ENCODE assay signal across 9 mouse cellular contexts in genomic region chrX:7795016-7795415, GRCm38 (mm10). TPM values are rescaled to one million over a fixed set of nuclear protein-coding genes. Genes with fewer than 3 reads are reported as not detected.
DNase-seq lines count a peak whose midpoint lies in the region; ATAC-seq and TF ChIP-seq lines count a peak whose summit lies in the region.
"Had no signal": no experiment of that assay in that cellular context is flagged by ENCODE, and none has a peak within 500 bp of the region (broad histone marks: within the 10 kb centered on the region; RNA-seq: fewer than 3 reads in every experiment).

No protein-coding gene starts in this region.

- H3K27ac ChIP-seq in kidney, postnatal 0 days, result no peak overlapping the region
- H3K27ac ChIP-seq in kidney, embryonic 14.5 days (ENCODE audit: low read depth, low read length), result no peak overlapping the region
- H3K27ac ChIP-seq in hindbrain, postnatal 0 days, result no peak overlapping the region
- H3K27ac ChIP-seq: liver, embryonic 13.5 days had no signal

- no peak; the same call in 1 of the 2 replicates for ATAC-seq in kidney, postnatal 0 days (replicated peaks; ENCODE audit: low FRiP score, low read depth)
- no peak for ATAC-seq in kidney, embryonic 14.5 days (ENCODE audit: low FRiP score, low TSS enrichment)
- ATAC-seq in erythroblast, adult 5-6 weeks (replicated peaks; ENCODE audit: low FRiP score, poor library complexity, severe bottlenecking), result no peak
- no peak for ATAC-seq in hindbrain, postnatal 0 days

- H3K9me3 ChIP-seq in kidney, postnatal 0 days (replicated peaks; ENCODE audit: low read length), result no peaks in the 10 kb centered on the region
- H3K9me3 ChIP-seq in kidney, embryonic 14.5 days (ENCODE audit: control insufficient read depth, low read length), result no peaks in the 10 kb centered on the region
- H3K9me3 ChIP-seq in hindbrain, postnatal 0 days (ENCODE audit: low read length), result no peaks in the 10 kb centered on the region
- H3K9me3 ChIP-seq: liver, embryonic 13.5 days had no signal

- H3K4me3 ChIP-seq in kidney, postnatal 0 days (replicated peaks; ENCODE audit: low read depth, low read length), result no peak overlapping the region
- H3K4me3 ChIP-seq in kidney, embryonic 14.5 days (ENCODE audit: low read length), result no peak overlapping the region
- no peak overlapping the region for H3K4me3 ChIP-seq in hindbrain, postnatal 0 days (ENCODE audit: low read length)
- H3K4me3 ChIP-seq: liver, embryonic 13.5 days had no signal

- H3K4me2 ChIP-seq in kidney, postnatal 0 days (ENCODE audit: low read length), result no peak overlapping the region
- H3K4me2 ChIP-seq in kidney, embryonic 14.5 days (replicated peaks; ENCODE audit: low read depth, low read length), result no peak overlapping the region
- H3K4me2 ChIP-seq in hindbrain, postnatal 0 days (ENCODE audit: low read depth, low read length), result no peak overlapping the region
- H3K4me2 ChIP-seq: liver, embryonic 13.5 days had no signal

- peak; percentile 20 for DNase-seq in kidney, postnatal 0 days (ENCODE audit: low spot score)
- peak; percentile 30 for DNase-seq in adrenal gland, postnatal 25 days
- peak; percentile 8 for DNase-seq in hindlimb bud, embryonic 11.5 days (ENCODE audit: extremely low spot score, low read depth, low spot score)
- peak; percentile 41 for DNase-seq in splenic B cell, adult 2 months (ENCODE audit: low read depth, low spot score)
- no peak for DNase-seq in hindbrain, postnatal 0 days (ENCODE audit: low spot score)
- DNase-seq in gastrocnemius, postnatal 25 days, result no peak
- DNase-seq: liver, embryonic 13.5 days had no signal

- whole genome bisulfite sequencing in kidney, postnatal 0 days, result 33% methylated on average over 7 of the region's 7 CpGs
- 21% methylated on average over 7 of the region's 7 CpGs for WGBS in kidney, embryonic 14.5 days
- WGBS in hindbrain, postnatal 0 days, result 36% methylated on average over 7 of the region's 7 CpGs

- H3K4me1 ChIP-seq in kidney, postnatal 0 days (replicated peaks; ENCODE audit: insufficient read depth, low read length), result no peaks in the 10 kb centered on the region
- H3K4me1 ChIP-seq in kidney, embryonic 14.5 days (ENCODE audit: control insufficient read depth, insufficient read depth, low read length), result no peaks in the 10 kb centered on the region
- no peaks in the 10 kb centered on the region for H3K4me1 ChIP-seq in hindbrain, postnatal 0 days (ENCODE audit: insufficient read depth, low read length)

- no peak overlapping the region for H3K9ac ChIP-seq in kidney, postnatal 0 days (ENCODE audit: low read depth, low read length)
- no peak overlapping the region for H3K9ac ChIP-seq in kidney, embryonic 14.5 days (ENCODE audit: low read depth, low read length)
- H3K9ac ChIP-seq in hindbrain, postnatal 0 days (replicated peaks; ENCODE audit: low read length), result no peak overlapping the region
- H3K9ac ChIP-seq: liver, embryonic 13.5 days had no signal

- TF ChIP-seq CTCF in kidney, postnatal 0 days (IDR thresholded peaks at IDR 0.05; ENCODE audit: low read depth), result no peak
- no peak for TF ChIP-seq CTCF in hindbrain, postnatal 0 days (IDR thresholded peaks at IDR 0.05; ENCODE audit: low read depth)

- no peaks in the 10 kb centered on the region for H3K27me3 ChIP-seq in kidney, postnatal 0 days (ENCODE audit: insufficient read depth, low read length)
- no peaks in the 10 kb centered on the region for H3K27me3 ChIP-seq in kidney, embryonic 14.5 days (ENCODE audit: control insufficient read depth, insufficient read depth, low read length)
- no peaks in the 10 kb centered on the region for H3K27me3 ChIP-seq in splenic B cell, adult 2 months (ENCODE audit: control insufficient read depth, insufficient read depth, low read length, poor library complexity, severe bottlenecking)
- no peaks in the 10 kb centered on the region for H3K27me3 ChIP-seq in hindbrain, postnatal 0 days (ENCODE audit: insufficient read depth, low read length)
- H3K27me3 ChIP-seq: liver, embryonic 13.5 days had no signal

- H3K36me3 ChIP-seq in kidney, postnatal 0 days (ENCODE audit: insufficient read depth, low read length), result no peaks in the 10 kb centered on the region
- peaks cover 5% of the 10 kb centered on the region; the same call in 1 of the 2 replicates for H3K36me3 ChIP-seq in kidney, embryonic 14.5 days (ENCODE audit: control insufficient read depth, insufficient read depth, low read length)
- H3K36me3 ChIP-seq in splenic B cell, adult 2 months (ENCODE audit: control insufficient read depth, insufficient read depth, low read length, poor library complexity, severe bottlenecking), result peaks cover 4% of the 10 kb centered on the region; the same call in 1 of the 2 replicates
- 0 out of 2 replicates have a peak, but pooled peaks cover 5% of the 10 kb centered on the region for H3K36me3 ChIP-seq in hindbrain, postnatal 0 days (ENCODE audit: insufficient read depth, low read length)

RNA-seq across cellular contexts. Expression of gene Gripap1, which starts 5.5 kb away (rescaled TPM):
- polyA plus RNA-seq in kidney, postnatal 0 days (2015; fragmentation: Nextera tagmentation; extraction: Ambion mirVana), result 29.6 and 30.1 TPM in 2 replicates
- polyA plus RNA-seq in kidney, embryonic 14.5 days (2014; fragmentation: Nextera tagmentation; extraction: Ambion mirVana), result 34.5 and 35.8 TPM in 2 replicates
- total RNA-seq in adrenal gland, postnatal 25 days (2021), result 61.2 and 64.9 TPM in 2 replicates
- 146 and 177 TPM in 2 replicates for total RNA-seq in erythroblast, adult 5-6 weeks (2015; ENCODE audit: low replicate concordance)
- 200 and 207 TPM in 2 replicates for total RNA-seq in erythroblast, adult 5-6 weeks (2017; ENCODE audit: low replicate concordance)
- total RNA-seq in hindbrain, postnatal 0 days (2014; rRNA removed), result 23.4 and 28.3 TPM in 2 replicates
- polyA plus RNA-seq in hindbrain, postnatal 0 days (2015; fragmentation: Nextera tagmentation; extraction: Ambion mirVana), result 61.1 and 62.8 TPM in 2 replicates
- 10 to 100 TPM; 17.5 to 21.2 TPM for total RNA-seq in gastrocnemius, postnatal 25 days (2021)

RNA-seq across cellular contexts. Expression of gene Kcnd1, which starts 27.1 kb away (rescaled TPM):
- polyA plus RNA-seq in kidney, postnatal 0 days (2015; fragmentation: Nextera tagmentation; extraction: Ambion mirVana), result 0.68 and 0.83 TPM in 2 replicates
- polyA plus RNA-seq in kidney, embryonic 14.5 days (2014; fragmentation: Nextera tagmentation; extraction: Ambion mirVana), result 1.7 and 2.6 TPM in 2 replicates
- 1.0 and 1.2 TPM in 2 replicates for total RNA-seq in adrenal gland, postnatal 25 days (2021)
- total RNA-seq in erythroblast, adult 5-6 weeks (2015; ENCODE audit: low replicate concordance), result 4.8 and 5.4 TPM in 2 replicates
- total RNA-seq in erythroblast, adult 5-6 weeks (2017; ENCODE audit: low replicate concordance), result 3.6 and 4.5 TPM in 2 replicates
- total RNA-seq in hindbrain, postnatal 0 days (2014; rRNA removed), result 3.1 and 3.4 TPM in 2 replicates
- 4.1 and 5.9 TPM in 2 replicates for polyA plus RNA-seq in hindbrain, postnatal 0 days (2015; fragmentation: Nextera tagmentation; extraction: Ambion mirVana)
- under 1 TPM; 0.18 to 0.43 TPM for total RNA-seq in gastrocnemius, postnatal 25 days (2021)

RNA-seq across cellular contexts. Expression of gene Tfe3, which starts 32.7 kb away (rescaled TPM):
- polyA plus RNA-seq in kidney, postnatal 0 days (2015; fragmentation: Nextera tagmentation; extraction: Ambion mirVana), result 22.9 and 24.1 TPM in 2 replicates
- 19.7 and 25.6 TPM in 2 replicates for polyA plus RNA-seq in kidney, embryonic 14.5 days (2014; fragmentation: Nextera tagmentation; extraction: Ambion mirVana)
- 40.7 and 45.0 TPM in 2 replicates for total RNA-seq in adrenal gland, postnatal 25 days (2021)
- total RNA-seq in erythroblast, adult 5-6 weeks (2015; ENCODE audit: low replicate concordance), result 16.1 and 20.2 TPM in 2 replicates
- total RNA-seq in erythroblast, adult 5-6 weeks (2017; ENCODE audit: low replicate concordance), result 7.1 and 18.2 TPM in 2 replicates
- total RNA-seq in hindbrain, postnatal 0 days (2014; rRNA removed), result 27.8 and 36.1 TPM in 2 replicates
- polyA plus RNA-seq in hindbrain, postnatal 0 days (2015; fragmentation: Nextera tagmentation; extraction: Ambion mirVana), result 21.4 and 21.5 TPM in 2 replicates
- 1 to 10 TPM; 6.1 to 8.2 TPM for total RNA-seq in gastrocnemius, postnatal 25 days (2021)

RNA-seq across cellular contexts. Expression of gene Ccdc120, which starts 44.3 kb away (rescaled TPM):
- 16.8 and 17.4 TPM in 2 replicates for polyA plus RNA-seq in kidney, postnatal 0 days (2015; fragmentation: Nextera tagmentation; extraction: Ambion mirVana)
- 15.6 and 21.5 TPM in 2 replicates for polyA plus RNA-seq in kidney, embryonic 14.5 days (2014; fragmentation: Nextera tagmentation; extraction: Ambion mirVana)
- 4.4 and 6.0 TPM in 2 replicates for total RNA-seq in adrenal gland, postnatal 25 days (2021)
- total RNA-seq in erythroblast, adult 5-6 weeks (2015; ENCODE audit: low replicate concordance), result not detected in 2 replicates
- total RNA-seq in erythroblast, adult 5-6 weeks (2017; ENCODE audit: low replicate concordance), result 1.8 TPM in 1 of 2 replicates, not detected in the other
- 183 and 387 TPM in 2 replicates for total RNA-seq in hindbrain, postnatal 0 days (2014; rRNA removed)
- 47.6 and 53.3 TPM in 2 replicates for polyA plus RNA-seq in hindbrain, postnatal 0 days (2015; fragmentation: Nextera tagmentation; extraction: Ambion mirVana)
- total RNA-seq in gastrocnemius, postnatal 25 days (2021), result under 1 TPM; 0.16 to 0.56 TPM

RNA-seq across cellular contexts. Expression of gene Otud5, which starts 46.1 kb away (rescaled TPM):
- polyA plus RNA-seq in kidney, postnatal 0 days (2015; fragmentation: Nextera tagmentation; extraction: Ambion mirVana), result 31.8 and 36.8 TPM in 2 replicates
- 29.6 and 29.8 TPM in 2 replicates for polyA plus RNA-seq in kidney, embryonic 14.5 days (2014; fragmentation: Nextera tagmentation; extraction: Ambion mirVana)
- 74.6 and 83.3 TPM in 2 replicates for total RNA-seq in adrenal gland, postnatal 25 days (2021)
- 399 and 555 TPM in 2 replicates for total RNA-seq in erythroblast, adult 5-6 weeks (2015; ENCODE audit: low replicate concordance)
- total RNA-seq in erythroblast, adult 5-6 weeks (2017; ENCODE audit: low replicate concordance), result 691 and 1,009 TPM in 2 replicates
- total RNA-seq in hindbrain, postnatal 0 days (2014; rRNA removed), result 64.9 and 75.8 TPM in 2 replicates
- 36.8 and 37.3 TPM in 2 replicates for polyA plus RNA-seq in hindbrain, postnatal 0 days (2015; fragmentation: Nextera tagmentation; extraction: Ambion mirVana)
- total RNA-seq in gastrocnemius, postnatal 25 days (2021), result 10 to 100 TPM; 14.8 to 18.2 TPM

Comparison
In these comparisons a context has a peak if more than half of its experiments do, and no peak if none do; other contexts are left out.
1. DNase-seq: peak in kidney, postnatal 0 days (single experiment), adrenal gland, postnatal 25 days (single experiment), hindlimb bud, embryonic 11.5 days (single experiment) and splenic B cell, adult 2 months (single experiment); none in hindbrain, postnatal 0 days (single experiment) and gastrocnemius, postnatal 25 days (single experiment).